Mouse (Mus musculus): ENCODE results near the gene Dctn3. TPM values are rescaled to one million over a fixed set of nuclear protein-coding genes. Genes with fewer than 3 reads are reported as not detected.

The Dctn3 gene
- polyA plus RNA-seq, 1 experiment = 155 TPM

GRCm38 (mm10) chr4:41712421-41713196 lies 10.4 kb downstream of the Dctn3 start:
- Histone ChIP-seq H3ac (ENCODE audit: control insufficient read depth, insufficient read length) (peak overlapping the region; percentile 14), H3K4me3 (peak overlapping the region; percentile 91)
- TF ChIP-seq MYOG (IDR thresholded peaks at IDR 0.05; ENCODE audit: control insufficient read depth in 1 of 3, insufficient read depth in 1 of 3, insufficient read length in 2 of 3, low read depth in 2 of 3) (peak in 1 of 3 experiments; percentile 14), MYOD1 (IDR thresholded peaks at IDR 0.05; ENCODE audit: control insufficient read depth in 1 of 3, insufficient read length in 2 of 3, low read depth in 2 of 3) (peak in 1 of 3 experiments; percentile 8), SRF (IDR thresholded peaks at IDR 0.05; ENCODE audit: control insufficient read depth, insufficient read length, low read depth) (no peak)

GRCm38 (mm10) chr4:41711705-41712375 lies 11.1 kb downstream of the Dctn3 start:
- H3K4me2 ChIP-seq (ENCODE audit: low read depth) = peak overlapping the region; percentile 96
- TF ChIP-seq E2F4 (IDR thresholded peaks at IDR 0.05; ENCODE audit: insufficient read depth) = no peak
- no peak for TF ChIP-seq CEBPB (IDR thresholded peaks at IDR 0.05; ENCODE audit: insufficient read depth, poor library complexity, severe bottlenecking)
- TF ChIP-seq TCF12 (IDR thresholded peaks at IDR 0.05; ENCODE audit: insufficient read depth, poor library complexity, severe bottlenecking) = no peak
- no peak for TF ChIP-seq MAX (IDR thresholded peaks at IDR 0.05; ENCODE audit: low read depth)
- no peak for TF ChIP-seq MYOD1 (IDR thresholded peaks at IDR 0.05; ENCODE audit: control insufficient read depth in 1 of 3, insufficient read length in 2 of 3, low read depth in 2 of 3)
- no peak for TF ChIP-seq POLR2A (IDR thresholded peaks at IDR 0.05; ENCODE audit: insufficient read length, low read depth)
- no peak for TF ChIP-seq MYOG (IDR thresholded peaks at IDR 0.05; ENCODE audit: control insufficient read depth in 1 of 3, insufficient read depth in 1 of 3, insufficient read length in 2 of 3, low read depth in 2 of 3)
- TF ChIP-seq USF1 (IDR thresholded peaks at IDR 0.05; ENCODE audit: low read depth) = no peak
- TF ChIP-seq SRF (IDR thresholded peaks at IDR 0.05; ENCODE audit: control insufficient read depth, insufficient read length, low read depth) = no peak
- TF ChIP-seq REST (IDR thresholded peaks at IDR 0.05; ENCODE audit: insufficient read depth, insufficient read length) = no peak
- no peak for TF ChIP-seq POLR2AphosphoS2 (IDR thresholded peaks at IDR 0.05; ENCODE audit: insufficient read length, low read depth)
- TF ChIP-seq TCF3 (IDR thresholded peaks at IDR 0.05; ENCODE audit: insufficient read length, low read depth) = no peak
- peaks cover 8% of the 10 kb centered on the region for H3K79me2 ChIP-seq (ENCODE audit: control insufficient read depth, insufficient read depth)
- H3K36me3 ChIP-seq (ENCODE audit: control insufficient read depth, insufficient read depth) = no peaks in the 10 kb centered on the region
- peak overlapping the region; percentile 14 for H3ac ChIP-seq (ENCODE audit: control insufficient read depth, insufficient read length)
- no peaks in the 10 kb centered on the region for H3K27me3 ChIP-seq (ENCODE audit: control insufficient read depth, insufficient read depth, insufficient read length)
- H3K4me3 ChIP-seq = peak overlapping the region; percentile 91

More at GRCm38 (mm10) chr4:41712421-41713196, 10.4 kb downstream of the Dctn3 start:
- no peaks in the 10 kb centered on the region for H3K36me3 ChIP-seq (ENCODE audit: control insufficient read depth, insufficient read depth)
- peaks cover 8% of the 10 kb centered on the region for H3K79me2 ChIP-seq (ENCODE audit: control insufficient read depth, insufficient read depth)
- H3K27me3 ChIP-seq (ENCODE audit: control insufficient read depth, insufficient read depth, insufficient read length) = no peaks in the 10 kb centered on the region
- peak overlapping the region; percentile 96 for H3K4me2 ChIP-seq (ENCODE audit: low read depth)

DNA sequence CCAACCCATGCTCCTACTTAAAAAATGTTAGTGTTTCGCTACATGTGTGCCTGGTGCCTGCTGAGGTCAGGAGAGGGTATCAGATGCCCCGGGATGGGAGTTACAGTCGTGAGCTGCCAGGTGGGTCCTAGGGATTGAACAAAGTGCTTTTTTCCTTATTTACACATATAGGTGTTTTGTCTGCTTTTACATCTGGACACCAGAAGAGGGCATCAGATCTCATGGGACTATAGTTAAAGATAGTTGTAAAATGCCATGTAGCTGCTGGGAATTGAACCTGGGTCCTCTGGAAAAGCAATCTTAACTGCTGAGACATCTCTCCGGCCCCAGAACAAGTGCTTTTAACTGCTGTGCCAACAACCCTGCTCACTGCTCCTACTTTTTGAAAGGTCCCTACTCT lies 12.7 kb downstream of the Dctn3 start:
- Histone ChIP-seq H3K4me3 (no peak overlapping the region), H3K27me3 (ENCODE audit: control insufficient read depth, insufficient read depth, insufficient read length) (no peaks in the 10 kb centered on the region), H3ac (ENCODE audit: control insufficient read depth, insufficient read length) (no peak overlapping the region), H3K4me2 (ENCODE audit: low read depth) (no peak overlapping the region), H3K36me3 (ENCODE audit: control insufficient read depth, insufficient read depth) (no peaks in the 10 kb centered on the region), H3K79me2 (ENCODE audit: control insufficient read depth, insufficient read depth) (peaks cover 8% of the 10 kb centered on the region)
- TF ChIP-seq MYOD1 (IDR thresholded peaks at IDR 0.05; ENCODE audit: control insufficient read depth in 1 of 3, insufficient read length in 2 of 3, low read depth in 2 of 3) (no peak), POLR2A (IDR thresholded peaks at IDR 0.05; ENCODE audit: insufficient read length, low read depth) (no peak), SRF (IDR thresholded peaks at IDR 0.05; ENCODE audit: control insufficient read depth, insufficient read length, low read depth) (no peak), E2F4 (IDR thresholded peaks at IDR 0.05; ENCODE audit: insufficient read depth) (no peak), MAX (IDR thresholded peaks at IDR 0.05; ENCODE audit: low read depth) (no peak), TCF3 (IDR thresholded peaks at IDR 0.05; ENCODE audit: insufficient read length, low read depth) (no peak), CEBPB (IDR thresholded peaks at IDR 0.05; ENCODE audit: insufficient read depth, poor library complexity, severe bottlenecking) (no peak), USF1 (IDR thresholded peaks at IDR 0.05; ENCODE audit: low read depth) (no peak), POLR2AphosphoS2 (IDR thresholded peaks at IDR 0.05; ENCODE audit: insufficient read length, low read depth) (no peak), TCF12 (IDR thresholded peaks at IDR 0.05; ENCODE audit: insufficient read depth, poor library complexity, severe bottlenecking) (no peak), REST (IDR thresholded peaks at IDR 0.05; ENCODE audit: insufficient read depth, insufficient read length) (no peak), MYOG (IDR thresholded peaks at IDR 0.05; ENCODE audit: control insufficient read depth in 1 of 3, insufficient read depth in 1 of 3, insufficient read length in 2 of 3, low read depth in 2 of 3) (no peak)

- TF ChIP-seq USF1 (IDR thresholded peaks at IDR 0.05; ENCODE audit: low read depth) (no peak), POLR2AphosphoS2 (IDR thresholded peaks at IDR 0.05; ENCODE audit: insufficient read length, low read depth) (no peak), MYOG (IDR thresholded peaks at IDR 0.05; ENCODE audit: control insufficient read depth in 1 of 3, insufficient read depth in 1 of 3, insufficient read length in 2 of 3, low read depth in 2 of 3) (no peak), SRF (IDR thresholded peaks at IDR 0.05; ENCODE audit: control insufficient read depth, insufficient read length, low read depth) (no peak), E2F4 (IDR thresholded peaks at IDR 0.05; ENCODE audit: insufficient read depth) (no peak)
- H3K27me3 ChIP-seq (ENCODE audit: control insufficient read depth, insufficient read depth, insufficient read length) = peaks cover 12% of the 10 kb centered on the region
- H3K4me3 ChIP-seq = no peak overlapping the region
- H3ac ChIP-seq (ENCODE audit: control insufficient read depth, insufficient read length) = no peak overlapping the region
- peaks cover 8% of the 10 kb centered on the region for H3K79me2 ChIP-seq (ENCODE audit: control insufficient read depth, insufficient read depth)
- H3K4me2 ChIP-seq (ENCODE audit: low read depth) = peak overlapping the region; percentile 39
- H3K36me3 ChIP-seq (ENCODE audit: control insufficient read depth, insufficient read depth) = no peaks in the 10 kb centered on the region
Measured at GRCm38 (mm10) chr4:41708192-41708745, 14.7 kb downstream of the Dctn3 start.
